ENCODE assay signal across 34 mouse cellular contexts in the genomic region with DNA sequence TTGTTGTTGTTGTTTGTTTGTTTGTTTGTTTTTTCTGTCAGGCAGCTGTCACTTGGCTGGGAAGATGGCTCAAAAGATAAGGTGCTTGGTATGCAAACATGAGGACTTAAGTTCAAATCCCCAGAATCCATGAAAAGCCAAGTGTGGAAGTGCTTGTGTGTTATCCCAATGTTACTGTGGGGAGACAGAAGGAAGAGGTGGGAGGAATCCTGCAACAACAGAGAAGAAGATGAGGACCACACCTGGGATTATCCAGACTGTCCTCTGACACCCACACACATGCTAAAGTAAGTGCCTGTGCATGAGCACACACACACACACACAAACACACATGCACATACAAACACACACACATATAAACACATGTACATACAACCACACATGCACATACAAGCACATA.
"Had no signal": no experiment of that assay in that cellular context is flagged by ENCODE, and none has a peak within 500 bp of the region (broad histone marks: within the 10 kb centered on the region; RNA-seq: fewer than 3 reads in every experiment).

No protein-coding gene starts in this region.

- H3K36me3 ChIP-seq: heart, embryonic 10.5 days; heart, embryonic 12.5 days; heart, embryonic 13.5 days; heart, embryonic 15.5 days; hindbrain, embryonic 10.5 days; hindbrain, embryonic 12.5 days; hindbrain, embryonic 13.5 days; hindbrain, embryonic 15.5 days; intestine, embryonic 15.5 days; kidney, embryonic 15.5 days had no signal

- H3K4me2 ChIP-seq: heart, embryonic 11.5 days; heart, embryonic 12.5 days; heart, embryonic 13.5 days; heart, embryonic 15.5 days; hindbrain, embryonic 12.5 days; hindbrain, embryonic 13.5 days; hindbrain, embryonic 14.5 days; hindbrain, embryonic 15.5 days; intestine, embryonic 15.5 days; kidney, embryonic 15.5 days had no signal

- H3K9me3 ChIP-seq: heart, embryonic 10.5 days; heart, embryonic 12.5 days; heart, embryonic 13.5 days; heart, embryonic 15.5 days; hindbrain, embryonic 10.5 days; hindbrain, embryonic 12.5 days; hindbrain, embryonic 13.5 days; hindbrain, embryonic 15.5 days; intestine, embryonic 15.5 days; kidney, embryonic 15.5 days had no signal

- H3K27ac ChIP-seq: heart, embryonic 10.5 days; heart, embryonic 13.5 days; heart, embryonic 15.5 days; hindbrain, embryonic 10.5 days; hindbrain, embryonic 12.5 days; hindbrain, embryonic 13.5 days; hindbrain, embryonic 14.5 days; hindbrain, embryonic 15.5 days; hindbrain, postnatal 0 days; intestine, embryonic 15.5 days; kidney, embryonic 15.5 days; kidney, postnatal 0 days; layer of hippocampus, adult 2 months had no signal

- H3K4me3 ChIP-seq: heart, embryonic 10.5 days; heart, embryonic 12.5 days; heart, embryonic 13.5 days; heart, embryonic 15.5 days; hindbrain, embryonic 10.5 days; hindbrain, embryonic 12.5 days; hindbrain, embryonic 13.5 days; hindbrain, embryonic 15.5 days; intestine, embryonic 15.5 days; kidney, embryonic 15.5 days; layer of hippocampus, adult 2 months had no signal

- ATAC-seq: hindbrain, embryonic 16.5 days; hindbrain, postnatal 0 days; inflammation-experienced regulatory T-cells, adult 6 months; intestine, postnatal 0 days had no signal

- H3K9ac ChIP-seq: heart, embryonic 12.5 days; heart, embryonic 13.5 days; heart, embryonic 15.5 days; hindbrain, embryonic 12.5 days; hindbrain, embryonic 13.5 days; hindbrain, embryonic 14.5 days; hindbrain, embryonic 15.5 days; intestine, embryonic 15.5 days; kidney, embryonic 15.5 days had no signal

- H3K27me3 ChIP-seq: heart, embryonic 12.5 days; heart, embryonic 13.5 days; heart, embryonic 15.5 days; hindbrain, embryonic 12.5 days; hindbrain, embryonic 13.5 days; hindbrain, embryonic 15.5 days; intestine, embryonic 15.5 days; kidney, embryonic 15.5 days had no signal

- DNase-seq: heart, postnatal 10 days; heart, postnatal 14 days; heart, postnatal 36 days; heart, postnatal 4 days; kidney, adult 11 months; kidney, adult 18-20 months; kidney, adult 2 months; kidney, adult 8-10 months; kidney, adult 9 months; kidney, postnatal 10 days; kidney, postnatal 14 days; kidney, postnatal 25 days; kidney, postnatal 36 days; kidney, postnatal 4 days; layer of hippocampus, adult 9-11 months; layer of hippocampus, postnatal 36 days had no signal

- H3K4me1 ChIP-seq: hindbrain, embryonic 10.5 days; hindbrain, embryonic 13.5 days; hindbrain, embryonic 15.5 days; kidney, embryonic 15.5 days had no signal
